Mouse (Mus musculus) kidney, postnatal 25 days (tissue): ENCODE measurements at regions not wholly inside any gene's neighbourhood (a gene's known extent, or its start where the extent isn't known, plus 50 kb on each side); places are given as distances from the start of the nearest gene placed in this dataset.

Source experiments
- DNase-seq, 2 experiments: peaks; one replicate each; pipeline ENCODE4 v3.0.0; 2021; ENCODE audit warnings: mixed read lengths in 2 of 2

- DNase-seq: no peak
These were observed 449.0 kb upstream of the Fam92a start for GRCm38 (mm10) chr4:12620756-12621270.

GRCm38 (mm10) chr4:12620059-12620755 lies 448.4 kb upstream of the Fam92a start:
- no peak for DNase-seq

DNA sequence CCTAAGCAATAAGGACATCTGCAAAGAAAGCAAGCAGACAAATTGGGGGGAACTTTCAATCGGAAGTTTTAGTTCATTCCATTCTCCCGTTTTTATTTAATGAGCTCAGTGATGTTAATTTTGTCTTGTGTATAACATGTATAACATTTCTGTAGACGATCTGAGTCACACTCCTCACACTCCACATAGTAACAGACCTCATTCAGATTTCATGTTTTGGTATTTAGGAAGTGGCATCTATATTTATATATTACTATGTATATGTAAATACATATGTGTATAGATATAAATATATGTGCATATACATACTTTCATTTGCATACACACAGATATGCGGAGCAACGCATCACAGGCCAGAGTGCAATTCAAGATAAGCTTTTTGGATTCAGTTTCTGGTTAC lies 444.9 kb upstream of the Fam92a start:
- DNase-seq: no peak

DNA sequence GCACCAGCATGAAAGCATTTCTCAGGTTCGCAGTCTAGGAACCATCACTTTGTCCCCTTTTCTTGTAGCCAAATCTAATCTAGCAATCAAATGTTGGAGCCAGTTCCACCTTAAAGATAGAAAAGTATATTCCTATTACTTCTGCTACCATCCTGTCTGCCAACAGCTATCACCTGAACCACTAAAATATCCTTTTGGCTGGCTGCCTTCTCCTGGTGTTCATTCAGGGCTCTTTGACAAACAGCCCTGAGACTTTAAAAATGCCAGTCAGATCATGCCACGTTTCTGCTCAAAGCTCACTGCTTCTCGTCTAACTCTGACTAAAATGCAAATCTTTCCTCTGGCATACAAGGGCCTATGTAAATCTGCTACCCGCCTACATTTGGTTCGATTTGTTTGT lies 439.7 kb upstream of the Fam92a start:
- DNase-seq: no peak

GRCm38 (mm10) chr4:12601165-12601919 lies 429.5 kb upstream of the Fam92a start:
- no peak for DNase-seq

GRCm38 (mm10) chr4:12595801-12596515 lies 424.1 kb upstream of the Fam92a start:
- DNase-seq: no peak

DNA sequence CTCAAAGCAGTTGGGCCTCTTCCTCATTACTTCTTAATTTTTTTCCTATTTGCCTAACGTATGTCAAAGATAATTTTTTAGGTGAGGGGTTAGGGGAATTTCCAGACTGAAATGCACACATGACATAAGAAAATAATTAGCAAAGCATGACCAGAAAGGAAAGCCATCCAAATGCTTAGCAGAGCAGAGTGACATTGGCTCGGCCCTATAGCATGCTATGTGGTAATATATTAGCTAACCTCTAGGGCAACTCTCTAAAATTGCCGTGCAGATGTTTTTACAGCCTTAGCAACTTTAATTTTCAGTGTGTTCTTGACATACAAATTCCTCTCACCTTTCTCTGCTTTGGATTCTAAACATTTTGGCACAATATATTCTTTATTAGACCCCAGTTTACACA lies 421.2 kb upstream of the Fam92a start:
- DNase-seq: no peak

DNA sequence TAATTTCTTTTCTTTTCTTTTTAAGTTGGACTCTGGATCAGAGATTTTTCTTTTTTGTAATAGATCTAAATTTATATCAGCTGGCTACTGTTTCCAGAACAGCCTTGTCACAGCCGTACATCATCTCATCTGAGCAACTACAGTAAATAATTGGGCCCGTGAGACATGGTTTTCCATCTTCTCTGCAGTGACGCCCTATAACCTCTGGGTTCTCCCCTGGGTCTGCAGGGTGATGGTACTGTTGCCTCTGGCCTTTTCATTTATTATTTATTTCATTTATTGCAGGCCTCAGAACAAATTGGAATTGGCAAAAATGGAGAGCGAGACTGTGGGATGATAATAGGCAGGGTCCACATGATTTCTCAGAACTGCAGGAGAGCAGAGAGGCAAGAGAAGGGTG lies 406.3 kb upstream of the Fam92a start:
- no peak for DNase-seq

DNA sequence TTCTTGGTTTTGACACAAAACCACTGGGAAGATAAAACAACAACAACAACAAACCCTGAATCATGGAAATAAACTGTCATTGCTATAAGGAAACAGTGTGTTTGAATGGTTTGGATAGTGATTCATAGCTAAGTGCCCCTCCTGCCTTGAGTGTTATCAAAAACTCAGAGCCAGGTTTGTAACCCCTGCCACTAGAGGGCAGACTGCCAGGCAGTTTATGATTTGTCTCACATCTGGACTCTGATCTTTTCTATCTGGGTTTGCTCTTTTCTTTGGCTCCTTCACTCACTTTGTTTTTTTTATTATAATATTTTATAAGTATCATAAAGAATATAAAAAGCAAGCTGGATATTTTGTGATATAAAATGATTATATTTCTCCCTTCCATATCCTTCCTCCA lies 400.1 kb upstream of the Fam92a start:
- DNase-seq: peak in 1 of 2 experiments; percentile 49

DNA sequence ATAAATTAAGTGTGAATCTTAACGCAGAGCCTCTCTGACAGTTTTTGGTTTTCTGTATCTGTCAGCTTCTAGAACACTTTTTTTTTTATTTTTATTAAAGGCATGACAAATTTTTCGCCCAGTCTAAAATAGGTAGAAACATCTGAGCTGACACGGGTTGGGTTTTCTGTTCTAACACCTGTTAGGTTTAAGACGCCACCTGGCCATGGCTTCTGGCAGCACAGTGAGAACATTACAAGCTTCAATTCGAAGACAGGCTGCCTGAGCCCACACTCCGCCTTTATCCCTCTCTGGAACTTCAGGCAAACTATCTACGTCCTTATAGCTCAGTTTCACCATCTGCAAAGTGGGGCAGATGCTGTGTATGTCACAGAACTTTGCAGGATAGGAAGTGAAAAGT lies 398.9 kb upstream of the Fam92a start:
- no peak for DNase-seq

DNA sequence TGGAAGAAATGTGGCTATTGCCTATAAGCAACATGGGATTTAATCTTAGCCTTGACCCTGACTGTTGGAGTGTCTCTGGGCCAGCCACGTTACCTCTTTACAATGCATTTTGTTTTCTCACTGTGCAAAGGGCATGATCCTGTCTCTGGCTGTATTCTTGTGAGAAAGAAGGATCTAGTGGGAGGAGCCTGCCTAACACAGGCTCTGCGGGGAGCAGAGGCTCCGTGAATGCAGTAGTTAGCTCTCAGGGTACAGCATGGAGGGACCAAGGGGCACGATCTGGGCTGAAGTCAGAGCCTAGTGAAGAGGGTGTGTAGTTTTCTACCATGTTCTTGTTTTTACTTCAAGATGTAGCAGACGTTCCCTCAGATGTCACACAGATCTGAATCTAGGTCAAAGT lies 395.8 kb upstream of the Fam92a start:
- DNase-seq: no peak

DNA sequence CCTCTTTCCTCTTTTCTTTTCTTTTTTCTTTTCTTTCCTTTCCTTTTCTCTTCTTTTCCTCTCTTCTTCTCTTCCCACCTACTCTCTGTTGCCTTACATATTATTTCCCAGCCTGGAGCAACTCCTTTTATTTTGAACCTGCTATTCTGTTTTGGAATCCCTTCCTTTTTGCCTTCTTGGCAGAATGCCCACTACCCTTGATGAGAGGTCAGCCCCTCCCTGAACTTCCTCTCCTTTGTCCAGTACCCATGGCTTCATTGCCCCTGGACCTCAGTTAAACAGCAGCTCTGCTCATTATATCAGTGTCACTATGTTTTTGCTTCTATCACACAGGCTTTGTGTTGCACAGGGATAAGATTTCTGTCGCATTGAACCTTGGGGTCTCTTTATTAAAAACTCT lies 391.2 kb upstream of the Fam92a start:
- peak in 1 of 2 experiments; percentile 29 for DNase-seq

DNA sequence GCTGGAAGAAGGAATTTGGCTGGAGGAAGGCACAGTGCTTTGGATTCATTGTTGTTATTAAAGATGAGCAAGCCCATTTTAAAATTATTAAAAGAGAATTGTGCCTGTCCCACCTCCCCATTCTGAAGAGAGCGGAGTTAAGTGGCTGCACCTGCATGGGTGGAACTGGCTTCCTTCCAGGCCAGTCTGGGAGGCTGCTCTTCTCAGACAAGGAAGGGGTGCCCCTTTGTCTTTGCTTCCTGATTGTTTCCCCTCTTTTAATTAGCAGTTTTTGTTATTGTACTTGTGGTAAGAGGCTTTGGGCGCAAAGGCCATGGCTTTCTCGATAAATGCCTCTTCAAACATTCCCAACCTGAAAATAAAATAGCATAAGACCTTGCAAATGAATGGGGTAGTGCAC lies 388.7 kb upstream of the Fam92a start:
- DNase-seq: no peak

DNA sequence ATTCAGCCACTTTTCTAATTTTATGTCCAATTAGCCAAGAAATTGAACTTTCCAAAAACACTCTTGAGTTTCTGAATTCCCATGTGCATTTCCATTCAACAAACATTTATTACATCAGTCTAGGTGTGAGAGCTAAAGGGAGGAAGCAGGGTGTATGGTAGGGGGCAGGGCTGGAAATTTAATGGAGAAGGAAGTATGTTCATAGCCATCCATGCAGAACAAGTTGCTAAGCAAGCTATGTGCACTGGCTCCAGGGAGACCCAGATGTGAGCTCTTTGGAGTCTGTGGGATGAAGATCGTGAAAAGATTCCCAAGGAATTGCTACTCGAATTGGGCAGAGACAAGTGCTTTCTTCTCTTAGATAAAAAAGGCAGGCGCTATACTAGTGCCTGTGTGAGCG lies 388.2 kb upstream of the Fam92a start:
- DNase-seq: no peak

- no peak for DNase-seq
These were observed 385.3 kb upstream of the Fam92a start for GRCm38 (mm10) chr4:12557105-12557504.

DNA sequence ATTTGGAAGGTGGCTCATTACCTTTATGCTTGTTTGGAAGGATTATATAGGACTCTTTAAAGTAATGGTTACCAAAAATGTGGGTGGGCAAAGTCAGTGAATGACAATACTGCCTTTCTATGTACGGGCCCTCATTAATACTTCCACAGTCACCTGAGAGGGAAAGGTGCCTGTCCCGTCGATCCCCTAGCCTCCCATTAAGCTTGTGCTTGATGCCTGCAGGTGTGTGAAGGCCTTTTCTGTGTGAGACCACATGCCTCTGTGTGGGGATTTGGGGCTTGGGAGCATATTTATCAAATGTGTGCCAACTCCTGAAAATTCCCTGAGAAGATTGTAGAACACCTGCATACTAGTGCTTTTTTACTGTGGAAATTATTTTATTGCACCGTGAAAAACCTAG lies 377.4 kb upstream of the Fam92a start:
- no peak for DNase-seq

DNA sequence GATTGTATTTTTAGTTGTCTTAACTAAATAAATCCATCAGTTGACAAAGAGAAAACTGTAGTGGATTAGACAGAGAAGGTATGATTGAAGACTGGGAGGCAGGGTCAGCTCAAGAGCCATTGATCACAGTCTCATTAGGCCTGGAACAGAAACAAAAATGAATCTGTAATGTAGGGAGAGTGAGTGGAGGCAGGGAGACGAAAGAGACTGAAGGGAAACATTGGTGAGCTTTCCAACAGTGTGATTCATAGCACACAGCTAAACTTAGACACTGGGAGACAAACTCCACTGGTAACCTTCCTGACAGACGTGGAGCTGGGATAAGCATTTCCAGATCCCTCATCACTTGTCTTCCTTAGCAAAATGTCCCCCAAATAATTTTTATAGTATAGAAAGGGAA lies 372.1 kb upstream of the Fam92a start:
- no peak for DNase-seq

DNA sequence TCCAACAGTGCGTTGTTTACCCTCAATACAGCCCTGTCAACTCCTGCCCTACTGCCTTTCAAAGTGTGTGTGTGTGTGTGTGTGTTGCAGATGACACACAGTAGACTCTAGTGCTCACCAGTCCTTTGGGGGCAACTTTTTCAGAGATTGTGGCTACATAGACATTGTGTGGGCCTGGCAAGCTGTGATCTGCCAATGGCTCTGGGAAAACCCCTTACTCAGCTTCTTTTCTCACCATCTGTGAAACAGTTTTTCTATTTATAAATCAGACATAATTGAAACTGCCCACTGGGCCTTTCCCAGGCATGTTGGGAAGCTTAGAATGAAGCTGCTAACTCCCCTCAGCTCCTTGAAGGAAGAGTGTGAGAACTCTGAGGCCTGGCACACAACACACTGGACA lies 369.7 kb upstream of the Fam92a start:
- DNase-seq: no peak

- DNase-seq: no peak
These were observed 367.5 kb upstream of the Fam92a start for GRCm38 (mm10) chr4:12539184-12539791.

- DNase-seq: peak; percentile 36 to 59
These were observed 366.9 kb upstream of the Fam92a start for GRCm38 (mm10) chr4:12538694-12539121.

- no peak for DNase-seq
These were observed 366.2 kb upstream of the Fam92a start for GRCm38 (mm10) chr4:12538043-12538442.

- no peak for DNase-seq
These were observed 362.3 kb upstream of the Fam92a start for GRCm38 (mm10) chr4:12534151-12534550.

DNA sequence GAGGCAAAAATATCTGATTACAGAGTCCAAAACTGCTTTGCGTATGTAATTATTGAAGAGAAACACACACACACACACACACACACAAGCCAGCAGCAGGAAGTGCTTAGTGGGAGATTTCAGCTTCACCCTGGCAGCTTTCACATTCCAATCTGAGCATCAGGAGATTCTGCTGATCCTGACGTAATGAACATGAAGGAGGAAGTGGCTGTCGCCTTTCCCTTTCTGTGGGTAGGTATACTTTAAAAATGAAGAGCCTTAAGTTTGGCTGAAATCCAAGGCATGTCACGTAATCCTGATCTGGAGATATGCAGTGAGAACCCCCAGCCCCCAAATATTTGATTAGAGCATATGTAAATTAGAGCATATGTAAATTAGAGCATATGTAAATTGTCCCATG lies 361.1 kb upstream of the Fam92a start:
- DNase-seq: no peak
